Mouse (Mus musculus) cerebellum, adult 8-10 months (tissue): ENCODE measurements around the gene Nfix.

Source experiments
- DNase-seq: peaks from one replicate; pipeline ENCODE4 v3.0.0; 2022

Gene Nfix

GRCm38 (mm10) chr8:84760405-84760805 lies 39.7 kb downstream of the Nfix start:
- no peak for DNase-seq

GRCm38 (mm10) chr8:84759718-84760117 lies 40.4 kb downstream of the Nfix start:
- DNase-seq: no peak

GRCm38 (mm10) chr8:84759126-84759525 lies 41.0 kb downstream of the Nfix start:
- DNase-seq: no peak

- DNase-seq: no peak
Measured at GRCm38 (mm10) chr8:84758308-84758707, 41.8 kb downstream of the Nfix start.

- no peak for DNase-seq
Measured at GRCm38 (mm10) chr8:84757501-84757900, 42.6 kb downstream of the Nfix start.

GRCm38 (mm10) chr8:84752734-84753582 lies 47.2 kb downstream of the Nfix start:
- DNase-seq: no peak

GRCm38 (mm10) chr8:84749519-84749918 lies 50.6 kb downstream of the Nfix start:
- no peak for DNase-seq

- no peak for DNase-seq
Measured at GRCm38 (mm10) chr8:84745032-84745925, 54.9 kb downstream of the Nfix start.

- no peak for DNase-seq
Measured at GRCm38 (mm10) chr8:84743517-84744420, 56.4 kb downstream of the Nfix start.

GRCm38 (mm10) chr8:84743054-84743415 lies 57.1 kb downstream of the Nfix start:
- DNase-seq: no peak

GRCm38 (mm10) chr8:84742171-84743053 lies 57.7 kb downstream of the Nfix start:
- no peak for DNase-seq

- no peak for DNase-seq
Measured at GRCm38 (mm10) chr8:84740895-84741843, 59.0 kb downstream of the Nfix start.

GRCm38 (mm10) chr8:84739401-84739742 lies 60.8 kb downstream of the Nfix start:
- no peak for DNase-seq

GRCm38 (mm10) chr8:84738715-84739400 lies 61.3 kb downstream of the Nfix start:
- DNase-seq: no peak

- no peak for DNase-seq
Measured at GRCm38 (mm10) chr8:84738266-84738665, 61.9 kb downstream of the Nfix start.

- peak; percentile 85 for DNase-seq
Measured at GRCm38 (mm10) chr8:84737608-84738007, 62.5 kb downstream of the Nfix start.

- DNase-seq: no peak
Measured at GRCm38 (mm10) chr8:84736521-84736920, 63.6 kb downstream of the Nfix start.

GRCm38 (mm10) chr8:84735597-84735996 lies 64.5 kb downstream of the Nfix start:
- DNase-seq: no peak

GRCm38 (mm10) chr8:84734680-84735079 lies 65.5 kb downstream of the Nfix start:
- no peak for DNase-seq

GRCm38 (mm10) chr8:84733959-84734358 lies 66.2 kb downstream of the Nfix start:
- DNase-seq: no peak
